Mouse (Mus musculus) lung, postnatal 10 days (tissue): ENCODE measurements around the gene Nphs1.
"Not testable (repeated sequence)": the region's sequence is repeated elsewhere in the genome, so short reads cannot be mapped to it uniquely, and the experiment has no call there.

Experiments used
- DNase-seq: peaks from one replicate; pipeline ENCODE4 v3.0.0; 2021

Gene Nphs1

DNA sequence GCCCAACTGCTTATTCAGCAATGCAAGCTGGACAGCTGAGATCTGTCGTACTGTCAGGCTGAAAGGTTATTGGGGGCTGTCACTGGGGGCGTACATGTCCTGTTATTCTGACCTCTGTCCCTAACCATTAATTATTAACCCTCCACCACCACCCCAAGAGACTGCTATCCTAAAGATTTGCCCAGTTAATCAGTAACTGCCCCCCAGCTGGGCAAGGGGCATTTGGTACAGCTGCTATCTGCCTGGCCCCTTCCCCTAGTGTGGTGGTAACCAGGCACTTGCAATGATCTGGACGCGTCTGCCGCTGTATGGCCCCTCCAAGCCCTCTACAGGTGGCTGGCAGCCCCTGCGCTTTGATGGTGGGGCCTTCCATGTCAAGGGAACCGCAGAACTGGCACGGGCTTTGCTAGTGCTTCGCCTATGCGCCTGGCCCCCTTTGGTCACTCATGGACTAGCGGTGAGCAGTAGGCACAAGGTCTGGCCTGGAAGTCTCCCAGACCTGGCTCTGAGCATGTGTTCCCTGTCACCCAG, 35.4 kb downstream of the Nphs1 start, which contains the start of gene Prodh2:
Gene Prodh2, plus strand, starts transcription at position 222 of the 531 bp plus-strand sequence.
- DNase-seq = no peak

DNA sequence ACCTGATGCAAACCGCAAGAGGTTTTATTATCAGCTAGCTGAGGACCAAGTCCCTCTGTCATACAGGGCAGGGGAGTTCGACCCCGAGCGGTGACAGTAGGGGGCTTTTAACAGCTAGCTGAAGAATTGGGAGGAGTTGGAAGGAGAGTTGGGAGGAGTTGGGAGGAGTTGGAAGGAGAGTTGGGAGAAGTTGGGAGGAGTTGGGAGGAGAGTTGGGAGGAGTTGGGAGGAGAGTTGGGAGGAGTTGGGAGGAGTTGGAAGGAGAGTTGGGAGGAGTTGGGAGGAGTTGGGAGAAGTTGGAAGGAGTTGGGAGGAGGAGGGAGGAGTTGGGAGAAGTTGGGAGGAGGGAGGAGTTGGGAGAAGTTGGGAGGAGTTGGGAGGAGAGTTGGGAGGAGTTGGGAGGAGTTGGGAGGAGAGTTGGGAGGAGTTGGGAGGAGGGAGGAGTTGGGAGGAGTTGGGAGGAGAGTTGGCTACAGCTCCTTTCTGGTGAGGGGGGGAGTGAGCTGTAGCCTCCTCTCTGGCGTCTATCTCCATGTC, 37.5 kb downstream of the Nphs1 start:
- DNase-seq = peak; percentile 25

DNA sequence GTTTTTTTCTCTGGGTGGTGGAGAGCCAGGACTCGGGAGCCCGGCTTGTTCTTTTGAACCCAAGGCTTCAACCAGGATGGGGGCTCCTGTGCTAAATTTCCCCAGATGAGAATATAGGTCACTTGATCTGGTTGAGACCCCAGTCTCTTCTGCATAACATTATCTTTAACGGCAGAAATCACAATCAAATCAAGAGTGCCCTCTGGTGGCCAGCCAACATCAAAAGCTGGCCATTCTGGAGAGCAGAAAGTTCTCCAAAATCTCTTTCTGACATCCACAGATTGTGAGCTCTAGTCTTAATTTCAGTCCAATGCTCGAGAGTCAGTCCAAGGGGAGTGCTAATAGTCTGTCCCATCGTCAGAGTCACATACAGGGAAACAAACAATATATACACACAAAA, 43.0 kb downstream of the Nphs1 start:
- DNase-seq = not testable (repeated sequence)

DNA sequence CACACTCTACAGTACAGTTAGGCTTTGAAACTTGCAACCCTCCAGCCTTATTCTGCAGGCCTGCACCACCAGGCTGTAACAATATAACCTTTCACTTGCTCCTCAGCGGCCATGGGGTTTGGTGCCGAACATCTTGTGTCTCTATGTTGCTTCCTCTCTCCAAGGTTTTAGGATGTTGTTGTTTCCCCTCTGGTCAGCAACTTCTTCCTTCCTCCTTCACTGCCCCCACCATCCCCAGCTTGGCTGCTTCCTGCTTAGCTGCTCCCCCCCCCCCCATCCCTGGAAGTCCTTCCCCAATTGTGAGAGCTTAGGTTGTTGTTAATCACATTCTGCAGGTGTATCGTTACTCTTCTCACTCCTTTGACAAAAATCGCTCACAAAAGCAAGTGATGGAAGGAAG, 49.9 kb downstream of the Nphs1 start:
- no peak for DNase-seq

DNA sequence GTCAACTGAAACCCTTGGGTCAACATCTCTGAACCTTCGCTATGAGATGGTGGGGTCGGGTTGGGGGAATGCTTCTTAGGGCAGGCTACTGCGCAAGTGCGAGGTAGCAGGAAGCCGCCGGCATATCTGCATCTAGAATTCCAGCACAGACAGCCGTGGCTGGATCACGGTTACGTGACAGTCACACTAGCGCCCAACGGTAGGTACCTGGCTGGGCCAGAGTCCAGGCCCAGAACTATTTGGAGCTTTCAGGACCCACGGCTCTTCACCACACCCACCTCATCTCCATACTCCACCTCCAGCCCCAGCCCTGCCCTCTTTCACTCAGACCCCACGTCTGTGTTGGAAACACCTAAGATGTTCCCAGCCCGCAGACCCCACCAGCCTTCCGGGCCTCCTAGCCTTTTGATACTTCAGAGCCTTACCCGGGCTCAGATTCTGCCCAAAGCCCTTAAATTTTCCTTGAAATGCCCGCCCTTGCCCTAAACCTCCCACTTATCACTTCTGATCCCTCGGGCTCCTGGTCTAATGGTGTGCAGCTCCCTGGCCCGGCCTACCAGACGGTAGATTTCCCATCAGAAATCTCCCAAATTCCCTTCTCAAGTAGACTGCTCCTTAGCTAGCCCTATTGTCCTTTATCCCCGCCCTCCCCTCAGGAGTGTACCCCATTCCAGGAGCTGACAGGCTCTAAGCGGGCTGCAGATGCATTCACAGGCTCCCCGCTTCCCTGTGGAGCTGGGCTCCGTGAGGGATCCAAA, 57.1 kb downstream of the Nphs1 start:
- DNase-seq = no peak

DNA sequence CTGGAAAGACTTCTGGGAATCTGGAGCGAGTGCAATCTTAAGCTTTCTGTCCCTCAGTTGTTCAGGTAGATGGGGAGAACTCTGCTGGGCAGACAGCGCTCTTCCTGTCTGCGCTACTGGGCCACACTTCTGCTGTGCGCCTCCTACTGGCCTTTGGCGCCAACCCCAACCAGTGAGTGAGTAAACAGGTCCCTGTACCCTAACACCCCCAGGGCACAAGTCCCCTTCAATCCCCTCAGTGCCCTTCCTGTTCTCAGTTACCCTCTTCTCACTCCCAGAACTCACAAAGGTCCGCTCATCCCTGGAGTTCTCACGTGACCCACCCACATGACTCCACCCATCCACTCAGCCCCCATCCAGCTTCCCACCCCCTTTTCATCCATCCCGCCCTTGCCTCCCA, 60.2 kb downstream of the Nphs1 start:
- no peak for DNase-seq

DNA sequence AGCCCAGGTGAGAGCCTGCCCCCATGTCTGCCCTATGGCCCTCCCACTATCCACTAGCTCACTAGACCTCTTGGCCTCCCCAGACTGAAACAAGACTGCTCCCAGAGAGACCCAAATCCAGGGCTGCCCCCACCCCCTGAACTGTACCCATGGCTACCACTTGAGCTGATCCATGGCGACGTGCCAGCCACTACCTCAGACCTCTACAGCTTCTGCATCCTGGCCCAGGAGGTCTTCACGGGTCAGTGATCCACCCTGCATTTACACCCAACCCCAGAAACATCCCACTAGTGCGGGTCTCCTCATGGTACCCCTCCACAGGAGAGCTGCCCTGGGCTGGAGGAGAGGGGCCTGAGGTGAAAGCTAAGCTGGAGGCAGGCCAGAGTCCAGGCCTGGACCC, 62.3 kb downstream of the Nphs1 start:
- DNase-seq = no peak

DNA sequence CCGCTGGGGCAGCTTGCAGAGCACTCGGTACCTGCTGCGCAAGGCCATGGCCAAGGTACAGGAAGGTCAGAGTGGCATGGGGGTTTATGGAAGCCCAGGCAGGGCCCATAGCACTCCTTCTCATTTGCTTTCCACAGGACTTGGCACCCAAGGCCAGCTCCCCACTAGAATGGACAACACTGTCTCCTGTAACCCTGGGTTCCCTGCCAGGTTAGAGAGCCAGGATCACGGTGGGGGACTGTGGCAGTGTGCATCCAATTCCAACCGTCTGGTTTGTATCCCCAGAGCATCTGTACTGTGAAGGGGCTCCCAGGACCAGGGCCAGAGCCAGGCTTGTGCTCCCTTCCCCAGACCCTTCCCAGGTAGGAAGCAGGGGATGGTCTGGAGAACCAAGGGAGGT, 62.7 kb downstream of the Nphs1 start:
- no peak for DNase-seq

DNA sequence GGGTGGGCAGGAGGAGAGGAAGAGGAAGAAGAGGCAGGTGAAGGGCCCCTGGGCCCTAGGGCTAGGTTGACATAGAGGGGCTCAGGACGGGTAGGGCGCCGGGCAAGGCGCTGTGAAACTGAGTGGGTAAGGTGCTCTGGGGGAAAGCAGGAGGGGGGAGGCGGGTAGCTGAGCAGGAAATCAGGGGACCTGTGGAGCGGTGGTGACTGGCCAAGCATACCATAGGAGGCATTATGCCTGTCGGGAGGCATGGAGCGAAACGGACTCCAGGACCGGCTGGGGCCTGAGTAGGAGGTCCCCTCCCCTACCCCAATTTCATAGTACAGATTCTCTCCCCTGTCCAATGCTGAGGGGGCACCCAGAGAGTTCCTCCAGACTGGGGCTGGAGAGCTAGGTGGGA, 64.8 kb downstream of the Nphs1 start:
- no peak for DNase-seq

DNA sequence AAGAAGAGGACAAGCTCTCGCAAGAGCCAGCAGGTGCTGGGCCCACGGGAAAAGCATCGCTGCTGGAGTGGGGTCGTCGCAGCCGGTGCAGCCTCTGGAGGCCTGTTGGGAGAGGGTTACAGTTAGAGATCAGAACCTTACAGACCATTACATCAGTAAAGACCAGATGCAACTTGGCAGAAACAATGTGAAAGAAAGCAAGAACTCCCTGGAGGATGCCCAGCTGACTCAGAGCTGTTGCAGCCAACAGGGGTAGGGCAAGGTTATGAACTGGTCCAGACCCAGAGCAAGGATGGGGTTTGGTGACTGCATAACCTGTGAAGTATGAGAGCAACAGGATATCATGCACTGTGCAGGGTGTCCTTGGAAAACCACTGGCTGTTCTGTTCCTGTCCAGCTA, 66.4 kb downstream of the Nphs1 start:
- no peak for DNase-seq

DNA sequence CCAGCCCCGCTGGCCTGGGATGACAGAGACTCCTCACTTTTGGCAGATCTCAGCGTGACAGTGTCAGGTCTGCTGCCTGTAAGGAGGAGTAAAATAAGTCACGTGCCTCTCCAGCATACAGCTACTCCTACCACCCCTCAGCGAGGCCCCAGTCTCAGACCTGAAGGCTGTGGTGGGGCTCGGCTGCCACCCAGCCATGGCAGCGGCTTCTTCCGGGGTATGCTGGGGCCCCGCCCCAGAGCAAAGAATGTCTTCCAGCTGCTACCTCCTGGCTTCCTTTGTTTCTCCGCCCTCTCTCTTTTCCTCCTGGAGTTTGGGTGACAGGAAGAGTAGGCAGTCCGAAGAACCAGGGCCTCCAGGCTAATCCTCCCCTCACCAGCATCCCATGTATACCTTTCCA, 67.8 kb downstream of the Nphs1 start:
- DNase-seq = peak; percentile 61

DNA sequence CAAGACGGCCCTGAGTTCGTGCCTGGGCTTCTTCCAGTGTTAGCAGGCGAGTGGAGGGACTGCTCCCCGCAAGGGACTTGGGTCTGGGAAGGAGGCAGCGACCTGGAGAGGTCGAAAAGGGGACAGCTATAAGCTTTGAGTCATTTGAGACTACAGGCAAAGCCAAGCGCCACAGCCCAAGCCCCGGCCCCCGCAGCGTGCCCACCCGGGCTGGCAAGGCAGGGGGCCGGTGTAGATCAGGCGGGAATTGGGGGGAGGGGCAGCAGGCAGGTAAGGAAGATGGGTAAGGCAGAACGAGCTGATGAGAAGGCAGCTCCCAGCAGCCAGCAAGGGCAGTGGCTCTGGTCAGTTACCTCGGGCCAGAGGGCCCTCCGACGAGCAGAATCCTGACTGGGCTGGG, 68.3 kb downstream of the Nphs1 start:
- DNase-seq = no peak

DNA sequence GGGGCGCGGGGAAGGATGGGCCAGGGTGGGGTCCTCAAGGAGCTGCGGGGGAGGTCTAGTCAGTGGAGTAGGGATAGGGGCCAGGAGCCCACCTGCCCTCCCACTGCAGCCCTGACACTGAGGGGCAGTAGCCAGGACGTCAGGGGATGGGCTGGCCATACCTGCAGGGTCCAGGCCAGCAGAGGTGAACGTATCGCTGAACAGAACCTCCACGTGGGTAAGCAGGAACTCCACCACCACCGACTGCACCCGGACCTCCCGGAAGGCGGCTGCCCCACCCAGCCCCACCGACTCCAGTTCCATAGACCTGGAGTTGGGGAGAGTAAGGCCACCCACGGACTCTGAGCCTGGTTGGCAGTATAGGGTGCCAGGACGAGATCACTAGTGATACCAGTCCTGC, 68.9 kb downstream of the Nphs1 start:
- DNase-seq = no peak

DNA sequence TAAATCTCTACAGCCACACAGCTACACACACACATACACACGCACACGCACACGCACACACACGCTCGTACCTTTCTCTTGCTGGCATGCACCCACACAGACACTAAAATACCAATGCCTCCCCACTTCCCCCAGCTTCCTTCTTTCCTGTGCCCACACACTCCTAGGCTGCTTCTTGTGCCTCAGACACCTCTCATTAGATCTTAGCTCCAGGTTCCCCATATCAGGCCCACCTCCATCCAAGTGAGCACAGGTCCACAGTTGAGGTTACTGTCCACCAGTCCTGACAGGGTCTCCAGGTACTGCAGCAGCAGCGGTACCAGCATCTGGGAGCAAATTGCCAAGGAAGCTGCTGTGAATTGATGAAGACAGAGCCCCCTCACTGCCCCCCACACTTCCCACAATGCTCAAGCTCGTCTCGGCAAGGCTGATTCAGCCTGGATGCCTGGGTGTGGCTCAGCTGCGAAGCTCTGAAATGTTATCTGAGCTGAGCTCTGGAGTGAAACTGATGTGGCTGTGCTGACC, 73.2 kb downstream of the Nphs1 start:
- no peak for DNase-seq

DNA sequence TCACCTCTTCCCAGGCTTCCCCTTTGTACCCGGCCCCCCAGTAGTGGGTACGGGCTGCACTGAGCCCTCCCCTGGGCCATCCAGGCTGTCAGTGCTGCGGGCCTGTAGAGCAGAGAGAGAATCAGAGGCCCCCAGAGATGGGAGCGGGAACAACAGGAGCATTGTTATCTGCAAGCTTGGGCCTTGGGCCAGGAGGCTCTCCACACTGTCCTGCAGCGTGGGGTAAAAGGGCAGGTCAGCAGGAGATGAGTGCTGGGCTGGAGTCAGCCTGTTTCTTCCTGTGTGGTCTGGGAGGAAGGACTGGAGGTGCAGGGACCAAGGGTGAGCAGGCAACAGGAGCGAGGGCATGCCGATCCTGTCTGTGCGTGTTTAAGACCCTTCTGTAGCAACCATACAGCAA, 74.8 kb downstream of the Nphs1 start:
- DNase-seq = no peak

DNA sequence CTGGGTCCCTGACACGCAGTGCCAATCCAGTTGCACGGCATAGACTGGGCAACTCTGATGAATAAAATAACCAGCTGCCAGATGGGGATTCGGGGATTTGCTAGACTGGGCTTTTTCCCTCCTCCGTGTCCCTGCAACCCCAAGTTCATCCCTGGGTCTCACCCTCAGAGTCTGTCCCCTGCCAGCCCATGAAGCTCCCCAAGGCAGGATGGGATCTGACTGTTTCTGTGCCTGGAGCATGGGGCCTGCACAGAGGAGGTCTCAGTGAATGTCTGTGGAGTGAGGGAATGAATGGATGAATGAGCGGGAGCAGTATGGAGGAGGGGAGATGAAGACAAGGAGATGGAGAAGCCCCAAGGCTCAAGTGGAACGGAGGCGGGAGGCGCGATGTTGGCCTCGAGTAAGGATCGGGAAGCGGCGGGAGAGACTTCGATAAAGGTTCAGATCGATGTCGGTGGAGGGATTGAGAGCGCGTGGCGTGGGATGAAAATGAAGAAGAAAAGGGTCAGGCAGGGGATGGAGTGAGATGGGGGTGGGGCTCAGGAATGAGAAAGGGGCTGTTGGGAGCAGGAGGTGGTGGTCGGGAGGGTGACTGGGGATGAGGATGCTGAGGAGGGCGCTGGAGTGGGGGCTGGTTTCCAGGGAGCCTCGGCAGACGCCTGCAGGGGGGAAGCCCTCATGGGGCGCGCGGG, 76.0 kb downstream of the Nphs1 start:
- no peak for DNase-seq

DNA sequence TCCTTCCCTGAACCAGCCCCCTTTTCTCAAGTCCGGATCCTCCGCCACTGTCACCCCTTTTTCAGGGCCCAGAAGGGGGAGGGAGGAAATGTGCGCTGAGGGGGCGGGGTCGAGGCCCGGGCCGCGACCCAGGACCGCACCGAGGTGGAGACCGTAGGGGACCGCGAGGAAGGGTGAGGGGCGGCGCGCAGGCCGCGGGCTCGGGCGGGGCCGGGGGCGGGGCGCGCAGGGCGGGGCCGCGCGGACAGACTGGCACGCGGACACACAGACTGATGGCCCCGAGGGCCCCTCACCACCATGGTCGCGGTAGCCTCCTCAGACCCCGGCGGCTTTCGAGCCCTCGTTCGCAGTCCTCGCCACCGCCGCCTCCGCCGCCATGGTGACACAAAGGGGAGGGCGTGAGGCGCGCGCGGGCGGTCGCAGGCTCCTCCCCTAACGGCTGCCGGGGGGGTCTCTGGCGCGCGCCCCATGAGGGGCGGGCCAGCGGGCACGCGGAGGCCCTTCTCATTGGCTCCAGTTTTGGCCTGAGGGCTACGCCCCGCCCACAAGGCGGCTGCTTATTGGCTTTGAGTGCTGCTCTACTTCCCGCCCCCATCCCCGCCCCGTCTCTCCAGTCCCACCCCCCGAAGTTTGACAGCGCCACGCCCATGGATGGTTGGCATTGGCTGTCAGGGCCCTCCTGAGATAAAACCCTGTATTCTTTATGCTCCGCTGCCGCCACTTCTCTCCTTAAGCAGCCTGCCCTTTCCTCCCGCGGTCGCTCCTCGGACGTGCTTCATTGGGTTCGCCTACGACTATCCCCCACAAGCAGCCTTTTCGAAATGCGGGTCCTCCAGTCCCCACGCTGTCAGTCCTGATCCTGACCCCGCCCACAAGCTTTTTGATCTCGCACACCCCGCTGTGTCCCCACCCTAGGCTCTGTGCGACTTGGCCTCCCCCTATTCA, 76.8 kb downstream of the Nphs1 start, which contains the start of gene Arhgap33:
Gene Arhgap33, minus strand, starts transcription at position 428 of the 945 bp plus-strand sequence.
- DNase-seq = peak; percentile 97
